Mouse (Mus musculus) intestine, embryonic 16.5 days (tissue): Measurements from ENCODE around the gene Hdgfl2. TPM values are rescaled to one million over a fixed set of nuclear protein-coding genes. Genes with fewer than 3 reads are reported as not detected.

Experiments
- ATAC-seq: fragments of 200-750 bp; cut with Nextera tagmentation; 2 replicates; pipeline ENCODE4 v1.8.0; 2017; ENCODE audit warnings: moderate TSS enrichment, moderate library complexity
- H3K27ac ChIP-seq: fragments of 300-500 bp; sonication (generic); 2 replicates; pipeline ENCODE4 v1.5.1; 2014; ENCODE audit warnings: mild to moderate bottlenecking, low read length
- H3K27me3 ChIP-seq: fragments of 300-500 bp; sonication (generic); replicated peaks from 2 replicates; pipeline ENCODE4 v1.6.1; 2014; ENCODE audit warnings: low read length, control low read depth, mixed read lengths; ENCODE audit not compliant: control insufficient read depth, insufficient read depth
- H3K36me3 ChIP-seq: fragments of 300-500 bp; sonication (generic); 2 replicates; pipeline ENCODE4 v1.6.1; 2014; ENCODE audit warnings: low read length, control low read depth; ENCODE audit not compliant: control insufficient read depth, insufficient read depth
- H3K4me1 ChIP-seq: fragments of 300-500 bp; sonication (generic); 2 replicates; pipeline ENCODE4 v1.6.1; 2014; ENCODE audit warnings: low read length, control low read depth, mixed read lengths; ENCODE audit not compliant: control insufficient read depth, insufficient read depth
- H3K4me2 ChIP-seq: fragments of 300-500 bp; sonication (generic); 2 replicates; pipeline ENCODE4 v1.6.1; 2014; ENCODE audit warnings: low read depth, low read length, control low read depth
- H3K4me3 ChIP-seq: fragments of 300-500 bp; sonication (generic); 2 replicates; pipeline ENCODE4 v1.5.1; 2014; ENCODE audit warnings: mild to moderate bottlenecking, low read length
- H3K9ac ChIP-seq: fragments of 300-500 bp; sonication (generic); 2 replicates; pipeline ENCODE4 v1.6.1; 2014; ENCODE audit warnings: low read depth, low read length
- H3K9me3 ChIP-seq: fragments of 300-500 bp; sonication (generic); 2 replicates; pipeline ENCODE4 v1.6.1; 2016; ENCODE audit warnings: low read length, control low read depth; ENCODE audit not compliant: control insufficient read depth
- WGBS: fragments of 180-500 bp; shearing (Covaris S2); extraction: QIAGEN DNeasy Blood & Tissue Kit; methylation state at CpG from one replicate; pipeline ENCODE4 v1.1.7; 2014; 5-methylcytosine and 5-hydroxymethylcytosine counted together
- polyA plus RNA-seq: library from polyadenylated mRNA; unstranded; fragments of >200 nt; fragmentation: Nextera tagmentation; extraction: Ambion mirVana; gene quantifications from 2 replicates; pipeline ENCODE4 v1.2.1, GENCODE M21; 2015

Hdgfl2 gene
- polyA plus RNA-seq, 1 experiment from 2014 or later: 75.0 TPM

GRCm38 (mm10) chr17:56035216-56035615, 44.2 kb upstream of the Hdgfl2 start:
- WGBS: 51% methylated on average over 4 of the region's 4 CpGs
- Histone ChIP-seq H3K4me1 (peaks cover 36% of the 10 kb centered on the region), H3K27me3 (no peaks in the 10 kb centered on the region), H3K36me3 (peaks cover 4% of the 10 kb centered on the region; the same call in 1 of the 2 replicates), H3K9ac (peak overlapping the region; percentile 96), H3K4me2 (peak overlapping the region; percentile 70), H3K4me3 (peak overlapping the region; percentile 94), H3K9me3 (no peaks in the 10 kb centered on the region), H3K27ac (no peak overlapping the region)
- ATAC-seq: no peak

- Histone ChIP-seq H3K4me3 (peak within 1 kb of the TSS; percentile 94), H3K36me3 (peaks cover 4% of the 10 kb centered on the region; the same call in 1 of the 2 replicates), H3K27me3 (no peaks in the 10 kb centered on the region), H3K9ac (peak within 1 kb of the TSS; percentile 96), H3K9me3 (no peaks in the 10 kb centered on the region), H3K4me1 (peaks cover 40% of the 10 kb centered on the region), H3K4me2 (peak within 1 kb of the TSS; percentile 70), H3K27ac (peak within 1 kb of the TSS; percentile 89)
- ATAC-seq: peak; percentile 86
- WGBS: under 1% methylated on average over 73 of the region's 74 CpGs
Observed at GRCm38 (mm10) chr17:56036176-56036900, 43.1 kb upstream of the Hdgfl2 start, which contains the start of gene Sh3gl1. Sh3gl1 (minus strand) TSS chr17:56036635.

DNA sequence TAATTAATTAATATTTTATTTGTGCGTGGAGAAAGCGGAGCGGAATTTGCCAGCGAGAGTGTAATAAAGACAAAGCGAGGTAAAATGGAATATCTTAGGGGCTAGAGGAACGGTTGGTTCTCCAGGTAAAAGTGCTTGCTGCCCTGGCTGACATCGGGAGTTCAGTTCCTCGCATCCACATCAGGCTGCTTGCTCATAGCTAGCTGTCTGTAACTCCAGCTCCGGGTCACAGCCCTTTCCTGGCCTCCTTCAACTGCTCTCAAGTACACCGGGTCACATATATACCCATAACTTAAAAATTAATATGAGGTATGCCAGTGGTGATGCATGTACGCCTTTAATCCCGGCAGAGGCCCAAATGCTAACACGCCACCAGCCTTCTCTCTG, 42.5 kb upstream of the Hdgfl2 start:
- H3K9ac ChIP-seq: peak overlapping the region; percentile 62
- H3K27me3 ChIP-seq: no peaks in the 10 kb centered on the region
- no peaks in the 10 kb centered on the region for H3K9me3 ChIP-seq
- H3K4me2 ChIP-seq: peak overlapping the region; percentile 54
- H3K36me3 ChIP-seq: peaks cover 4% of the 10 kb centered on the region; the same call in 1 of the 2 replicates
- ATAC-seq: peak; percentile 2; the same call in 1 of the 2 replicates
- 36% methylated on average over 13 of the region's 13 CpGs for WGBS
- H3K4me1 ChIP-seq: peaks cover 44% of the 10 kb centered on the region
- H3K27ac ChIP-seq: peak overlapping the region; percentile 29; the same call in 1 of the 2 replicates
- peak overlapping the region; percentile 40 for H3K4me3 ChIP-seq

DNA sequence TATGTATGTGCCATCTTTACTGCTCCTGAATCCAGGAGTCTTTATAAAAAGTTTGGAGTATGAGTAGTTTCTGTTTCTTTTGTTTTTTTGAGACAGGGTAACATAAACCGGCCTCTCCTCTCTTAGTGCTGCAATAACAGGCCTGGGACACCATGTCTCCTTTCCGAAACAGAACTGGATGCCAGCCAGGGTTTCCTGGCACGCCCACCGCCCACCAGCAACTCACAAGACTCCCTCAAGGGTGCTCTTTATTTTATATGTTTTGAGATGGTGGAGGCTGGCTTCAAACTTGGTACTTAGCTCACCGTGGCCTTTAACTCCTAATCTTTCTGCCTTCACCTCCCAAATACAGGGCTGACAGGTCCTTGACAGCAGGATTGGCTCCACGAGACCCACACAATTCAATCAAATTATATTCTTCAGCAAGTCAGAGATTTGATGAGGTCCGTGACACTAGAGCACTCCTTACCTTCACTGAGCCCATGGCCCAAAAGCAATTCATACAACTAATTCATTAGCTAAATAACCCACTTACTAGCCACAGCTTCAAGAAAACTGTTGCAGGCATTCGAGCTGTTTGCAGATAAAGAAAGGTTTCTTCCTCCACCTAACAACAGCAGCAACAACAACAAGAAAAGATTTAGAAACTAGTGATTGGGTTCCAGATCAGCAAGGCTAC, 40.7 kb upstream of the Hdgfl2 start:
- no peaks in the 10 kb centered on the region for H3K9me3 ChIP-seq
- no peak overlapping the region for H3K4me2 ChIP-seq
- no peak overlapping the region for H3K27ac ChIP-seq
- H3K9ac ChIP-seq: no peak overlapping the region
- no peak for ATAC-seq
- 90% methylated on average over 8 of the region's 8 CpGs for WGBS
- H3K27me3 ChIP-seq: no peaks in the 10 kb centered on the region
- peaks cover 31% of the 10 kb centered on the region for H3K4me1 ChIP-seq
- peaks cover 4% of the 10 kb centered on the region; the same call in 1 of the 2 replicates for H3K36me3 ChIP-seq
- H3K4me3 ChIP-seq: no peak overlapping the region

GRCm38 (mm10) chr17:56039345-56039744, 40.1 kb upstream of the Hdgfl2 start:
- WGBS: 77% methylated on average over 4 of the region's 4 CpGs
- H3K9ac ChIP-seq: 0 out of 2 replicates have a peak overlapping the region, but pooled peaks have one; percentile 58
- peaks cover 4% of the 10 kb centered on the region for H3K36me3 ChIP-seq
- no peaks in the 10 kb centered on the region for H3K9me3 ChIP-seq
- H3K4me2 ChIP-seq: peak overlapping the region; percentile 38; the same call in 1 of the 2 replicates
- ATAC-seq: no peak
- no peak overlapping the region for H3K27ac ChIP-seq
- H3K27me3 ChIP-seq: no peaks in the 10 kb centered on the region
- H3K4me1 ChIP-seq: peaks cover 25% of the 10 kb centered on the region
- peak overlapping the region; percentile 87 for H3K4me3 ChIP-seq

DNA sequence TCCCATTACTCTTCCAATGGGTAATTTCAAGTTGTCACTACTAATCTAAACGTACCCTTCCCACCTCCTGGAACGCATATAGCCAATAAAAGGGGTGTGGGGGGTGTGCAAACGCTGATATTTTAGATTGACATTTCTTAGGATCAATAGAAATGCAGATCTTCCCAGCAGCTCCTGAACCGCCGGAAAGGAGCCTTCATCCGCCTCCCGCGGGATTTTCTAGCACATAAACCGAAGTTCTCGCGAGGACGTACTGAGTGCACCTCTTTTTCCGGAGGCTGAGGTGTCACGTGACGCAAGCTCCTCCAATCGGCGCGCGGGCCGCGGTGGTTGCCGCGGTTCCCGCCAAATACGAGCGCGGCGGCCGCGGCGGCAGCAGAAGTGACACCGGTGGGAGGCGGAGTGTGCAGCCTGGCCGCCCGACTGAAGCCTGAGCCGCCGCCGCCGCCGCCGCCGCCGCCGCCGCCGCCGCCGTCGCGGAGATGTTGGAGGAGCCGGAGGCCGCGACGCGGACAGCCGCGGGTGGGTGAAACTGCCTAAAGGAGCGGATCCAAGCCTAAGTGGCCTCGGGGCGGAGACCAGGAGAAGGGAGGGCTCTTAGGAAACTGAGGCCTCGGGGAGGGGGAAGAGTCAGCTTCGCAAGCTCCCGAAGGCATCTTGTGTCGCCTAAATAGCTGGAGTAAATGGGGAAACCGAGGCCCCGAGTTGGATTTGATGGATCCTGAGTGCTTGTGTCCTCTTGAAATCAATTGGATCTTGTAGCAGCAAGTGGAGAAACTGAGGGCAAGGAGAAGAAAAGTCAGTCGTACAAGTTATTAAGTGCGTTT, 39.2 kb upstream of the Hdgfl2 start, which contains the start of gene Chaf1a:
TSS of gene Chaf1a (plus strand) at position 410 of the 827 bp plus-strand sequence.
- H3K4me1 ChIP-seq: peaks cover 16% of the 10 kb centered on the region
- no peaks in the 10 kb centered on the region for H3K27me3 ChIP-seq
- no peaks in the 10 kb centered on the region for H3K9me3 ChIP-seq
- H3K4me3 ChIP-seq: peak within 1 kb of the TSS; percentile 87
- no peaks in the 10 kb centered on the region; the same call in 1 of the 2 replicates for H3K36me3 ChIP-seq
- ATAC-seq: peak; percentile 87
- H3K9ac ChIP-seq: peak within 1 kb of the TSS; percentile 88
- under 1% methylated on average over 68 of the region's 68 CpGs for WGBS
- peak within 1 kb of the TSS; percentile 85 for H3K4me2 ChIP-seq
- H3K27ac ChIP-seq: peak within 1 kb of the TSS; percentile 86

GRCm38 (mm10) chr17:56040857-56041163, 38.6 kb upstream of the Hdgfl2 start:
- under 1% methylated on average over 12 of the region's 12 CpGs for WGBS

DNA sequence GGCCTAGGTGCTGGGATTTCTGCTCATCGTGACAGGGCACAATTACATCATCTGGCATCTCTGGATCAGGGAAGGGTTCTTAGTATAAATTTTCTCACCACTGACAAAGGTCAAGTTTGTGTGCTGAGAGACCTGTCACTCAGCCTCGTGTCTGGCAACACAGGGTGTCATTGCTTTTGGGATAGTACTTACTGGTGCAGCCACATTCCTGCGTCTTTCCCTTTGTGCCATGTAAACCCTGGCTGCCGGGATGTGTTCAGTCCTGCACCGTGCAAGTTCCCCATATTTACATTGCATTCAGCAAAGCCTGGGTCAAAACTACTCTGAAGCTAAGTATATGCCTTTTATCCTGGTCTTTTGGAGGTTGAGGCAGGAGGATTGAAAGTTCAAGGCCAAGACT, 28.1 kb upstream of the Hdgfl2 start:
- ATAC-seq: no peak
- WGBS: 80% methylated on average over 5 of the region's 5 CpGs

More at GRCm38 (mm10) chr17:56040857-56041163, 38.6 kb upstream of the Hdgfl2 start:
- Histone ChIP-seq H3K36me3 (no peaks in the 10 kb centered on the region; the same call in 1 of the 2 replicates), H3K9ac (peak overlapping the region; percentile 88), H3K27me3 (no peaks in the 10 kb centered on the region), H3K27ac (peak overlapping the region; percentile 86), H3K4me1 (peaks cover 14% of the 10 kb centered on the region), H3K9me3 (no peaks in the 10 kb centered on the region), H3K4me3 (peak overlapping the region; percentile 87), H3K4me2 (peak overlapping the region; percentile 85)
- ATAC-seq: no peak

DNA sequence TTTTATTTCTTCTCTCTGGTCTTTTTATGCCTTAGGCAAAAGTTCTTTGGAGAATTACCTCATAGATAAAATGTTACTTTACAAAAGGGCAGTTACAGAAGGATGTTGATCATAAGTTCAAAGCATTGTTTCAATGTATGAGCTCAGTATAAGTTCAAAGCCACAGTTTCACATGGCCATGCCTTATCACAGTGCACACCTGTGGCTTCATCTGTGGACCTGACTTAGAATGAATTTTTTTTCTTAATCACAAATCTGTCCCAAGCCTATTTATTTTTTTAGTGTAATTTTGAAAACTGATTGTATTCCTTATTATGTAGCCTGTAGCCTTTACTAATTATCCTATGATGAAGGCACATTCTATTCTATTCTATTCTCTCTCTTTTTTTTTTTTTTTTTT, 24.5 kb upstream of the Hdgfl2 start:
- Histone ChIP-seq H3K9ac (no peak overlapping the region), H3K27ac (no peak overlapping the region), H3K4me2 (no peak overlapping the region), H3K9me3 (no peaks in the 10 kb centered on the region), H3K4me3 (no peak overlapping the region), H3K27me3 (no peaks in the 10 kb centered on the region), H3K36me3 (peaks cover 19% of the 10 kb centered on the region; the same call in 1 of the 2 replicates), H3K4me1 (no peaks in the 10 kb centered on the region)
- no peak for ATAC-seq

More for the DNA sequence above, 28.1 kb upstream of the Hdgfl2 start:
- H3K4me1 ChIP-seq: no peaks in the 10 kb centered on the region
- no peaks in the 10 kb centered on the region for H3K9me3 ChIP-seq
- no peak overlapping the region for H3K27ac ChIP-seq
- H3K27me3 ChIP-seq: no peaks in the 10 kb centered on the region
- no peak overlapping the region for H3K9ac ChIP-seq
- peaks cover 13% of the 10 kb centered on the region for H3K36me3 ChIP-seq
- no peak overlapping the region for H3K4me2 ChIP-seq
- H3K4me3 ChIP-seq: no peak overlapping the region
